Mouse (Mus musculus) kidney, adult 2 months (tissue): ENCODE data around the gene Pygm. TPM values are rescaled to one million over a fixed set of nuclear protein-coding genes. Genes with fewer than 3 reads are reported as not detected.

ENCODE experiments used
- DNase-seq: peaks from one replicate; pipeline ENCODE4 v3.0.0; 2021
- H3K27ac ChIP-seq: fragments of 200-500 bp; 2 replicates; pipeline ENCODE4 v1.5.1; 2012; ENCODE audit warnings: low read depth, low read length, control low read depth, inconsistent platforms; ENCODE audit not compliant: insufficient read depth
- H3K27me3 ChIP-seq: fragments of 200-500 bp; replicated peaks from 2 replicates; pipeline ENCODE4 v1.6.1; 2012; ENCODE audit warnings: mild to moderate bottlenecking, moderate library complexity, low read length, inconsistent platforms; ENCODE audit not compliant: control insufficient read depth, insufficient read depth
- H3K36me3 ChIP-seq: fragments of 200-500 bp; 2 replicates; pipeline ENCODE4 v1.6.1; 2012; ENCODE audit warnings: mild to moderate bottlenecking, moderate library complexity, low read length, inconsistent platforms; ENCODE audit not compliant: control insufficient read depth, insufficient read depth
- H3K4me1 ChIP-seq: fragments of 200-500 bp; 2 replicates; pipeline ENCODE4 v1.6.1; 2011; ENCODE audit warnings: low read length; ENCODE audit not compliant: control insufficient read depth, insufficient read depth
- H3K4me3 ChIP-seq: fragments of 200-500 bp; 2 replicates; pipeline ENCODE4 v1.5.1; 2011; ENCODE audit warnings: mild to moderate bottlenecking, low read depth, low read length, control low read depth; ENCODE audit not compliant: insufficient read depth
- CTCF ChIP-seq: fragments of 200-500 bp; conservative IDR thresholded peaks from 2 replicates; pipeline ENCODE4 v1.5.1; 2011; ENCODE audit warnings: low read depth, mild to moderate bottlenecking, control low read depth, low read length, moderate library complexity, mixed read lengths; ENCODE audit not compliant: insufficient read depth, insufficient read length
- POLR2A ChIP-seq: fragments of 200-500 bp; IDR thresholded peaks from one replicate; pipeline ENCODE4 v1.6.1; 2011; ENCODE audit warnings: low read depth, low read length, control low read depth
- WGBS: fragments of 180-500 bp; shearing (Covaris S2); methylation state at CpG from one replicate; pipeline ENCODE4 v1.1.7; 2018; 5-methylcytosine and 5-hydroxymethylcytosine counted together
- polyA plus RNA-seq: library from polyadenylated mRNA; depleted of rRNA; stranded (reverse); fragments of >200 nt; gene quantifications from 2 replicates; pipeline ENCODE4 v1.2.3, GENCODE M21; 2012

Pygm gene
- polyA plus RNA-seq, 1 experiment = 47.1 TPM

- Histone ChIP-seq H3K27me3 (no peaks in the 10 kb centered on the region; the same call in 1 of the 2 replicates), H3K27ac (no peak overlapping the region)
- TF ChIP-seq CTCF (no peak), POLR2A (no peak)
These were observed 13.5 kb downstream of the Pygm start for GRCm38 (mm10) chr19:6397582-6398249.

GRCm38 (mm10) chr19:6398447-6399284 is 14.5 kb downstream of the Pygm start:
- peak; percentile 83 for DNase-seq
- Histone ChIP-seq H3K4me1 (no peaks in the 10 kb centered on the region), H3K36me3 (no peaks in the 10 kb centered on the region), H3K4me3 (peak overlapping the region; percentile 59), H3K27me3 (no peaks in the 10 kb centered on the region; the same call in 1 of the 2 replicates), H3K27ac (peak overlapping the region; percentile 34; the same call in 1 of the 2 replicates)
- TF ChIP-seq POLR2A (no peak), CTCF (no peak)
- 5% methylated on average over 39 of the region's 39 CpGs for WGBS

More at GRCm38 (mm10) chr19:6397582-6398249, 13.5 kb downstream of the Pygm start:
- whole genome bisulfite sequencing = 58% methylated on average over 22 of the region's 22 CpGs
- no peaks in the 10 kb centered on the region for H3K36me3 ChIP-seq
- peak; percentile 69 for DNase-seq
- H3K4me1 ChIP-seq = no peaks in the 10 kb centered on the region
- no peak overlapping the region for H3K4me3 ChIP-seq

- peak within 1 kb of the TSS; percentile 59 for H3K4me3 ChIP-seq
- no peaks in the 10 kb centered on the region for H3K36me3 ChIP-seq
- no peak for TF ChIP-seq POLR2A
- no peak for TF ChIP-seq CTCF
- H3K27me3 ChIP-seq = no peaks in the 10 kb centered on the region; the same call in 1 of the 2 replicates
- 1% methylated on average over 79 of the region's 87 CpGs for WGBS
- DNase-seq = peak; percentile 76
- no peaks in the 10 kb centered on the region for H3K4me1 ChIP-seq
- peak within 1 kb of the TSS; percentile 34; the same call in 1 of the 2 replicates for H3K27ac ChIP-seq
These were observed 15.3 kb downstream of the Pygm start, which contains the start of gene Rasgrp2 for GRCm38 (mm10) chr19:6399285-6400095. Rasgrp2 (plus strand) TSS chr19:6399340.

DNA sequence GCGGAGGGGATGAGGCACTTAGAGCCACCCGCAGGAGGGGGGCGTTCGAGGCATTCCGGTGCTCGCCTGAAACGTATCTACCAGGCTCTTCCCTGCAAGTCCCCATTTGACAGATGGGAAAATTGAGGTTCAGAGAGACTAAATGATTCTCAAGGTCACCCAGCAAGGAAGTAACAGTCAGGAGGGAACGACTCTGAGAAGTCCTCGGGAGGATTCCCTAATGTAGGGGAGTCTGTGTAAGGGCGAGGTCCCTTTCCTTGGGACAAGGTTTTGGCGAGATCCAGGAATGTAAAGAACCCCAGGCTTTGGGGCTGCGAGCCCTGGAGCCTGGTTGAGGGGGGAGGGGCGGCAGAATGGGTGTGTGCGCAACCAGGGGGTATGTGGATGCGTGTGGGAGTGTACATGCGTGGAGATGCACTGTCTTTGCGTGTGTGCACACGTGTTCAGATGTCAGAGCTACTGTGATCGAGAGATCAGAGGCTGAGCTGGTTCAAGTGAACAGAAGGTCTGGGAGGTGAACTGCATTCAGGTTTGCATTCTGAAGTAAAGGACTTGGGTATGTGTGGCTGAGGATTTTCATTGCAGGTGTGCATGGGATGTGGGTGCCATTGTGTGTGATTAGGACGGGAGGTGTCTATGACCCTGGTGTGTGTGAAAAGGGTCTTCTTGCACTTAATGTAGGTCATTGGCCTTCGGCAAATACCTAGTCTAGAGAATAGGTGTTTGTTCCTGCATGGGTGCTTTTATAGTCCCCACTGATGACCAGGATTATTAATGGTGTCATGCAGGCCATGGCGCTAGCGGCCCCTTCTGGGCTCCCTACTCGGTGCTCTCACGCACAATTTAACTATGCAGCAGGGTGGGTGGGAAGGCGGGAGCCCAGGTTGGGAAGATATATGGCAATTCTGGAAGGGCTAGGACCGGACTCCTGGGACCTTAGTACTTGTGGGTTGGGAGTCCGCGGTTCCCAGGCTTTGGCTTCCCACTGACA is 16.2 kb downstream of the Pygm start:
- peak overlapping the region; percentile 24 for H3K27ac ChIP-seq
- 2% methylated on average over 29 of the region's 29 CpGs for WGBS
- no peaks in the 10 kb centered on the region; the same call in 1 of the 2 replicates for H3K27me3 ChIP-seq
- no peaks in the 10 kb centered on the region for H3K4me1 ChIP-seq
- no peak for DNase-seq
- H3K36me3 ChIP-seq = no peaks in the 10 kb centered on the region
- no peak for TF ChIP-seq POLR2A
- TF ChIP-seq CTCF = no peak
- peak overlapping the region; percentile 59 for H3K4me3 ChIP-seq

DNA sequence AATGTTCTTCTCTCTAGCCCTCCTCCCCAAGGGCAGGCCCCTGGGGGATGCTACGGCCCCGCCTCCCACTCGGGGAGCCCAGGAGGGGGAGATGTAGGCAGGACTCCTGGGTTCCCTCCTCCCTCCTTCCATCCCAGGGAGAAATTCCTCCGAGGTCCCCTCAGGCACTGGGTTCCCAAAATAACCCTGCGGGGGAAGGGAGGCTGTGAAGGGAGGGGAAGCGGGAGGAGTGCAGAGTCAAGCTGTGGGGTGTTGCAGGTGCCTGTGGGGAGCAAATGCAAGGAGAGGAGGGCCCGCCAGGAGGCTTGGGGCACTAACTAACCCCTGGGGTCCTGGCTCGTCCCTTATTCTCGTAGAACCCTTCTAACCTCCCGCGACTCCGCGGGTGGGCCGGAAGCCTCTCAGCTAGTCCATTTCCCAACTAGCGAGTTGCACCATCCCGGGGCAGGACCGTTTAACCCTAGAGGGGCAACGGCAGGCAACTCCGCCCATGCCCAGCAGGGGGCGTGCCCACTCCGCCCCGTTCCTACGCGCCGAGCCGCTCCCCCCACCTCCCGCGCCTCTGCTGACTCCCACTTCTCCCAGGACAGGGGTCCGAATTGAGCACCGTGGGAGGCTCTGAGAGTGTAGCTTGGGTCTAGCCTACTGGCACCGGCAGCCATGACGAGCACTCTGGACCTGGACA is 17.1 kb downstream of the Pygm start:
- Histone ChIP-seq H3K27ac (peak overlapping the region; percentile 80), H3K36me3 (no peaks in the 10 kb centered on the region), H3K4me3 (peak overlapping the region; percentile 59), H3K27me3 (no peaks in the 10 kb centered on the region; the same call in 1 of the 2 replicates), H3K4me1 (no peaks in the 10 kb centered on the region)
- DNase-seq = peak; percentile 84
- TF ChIP-seq POLR2A (no peak), CTCF (peak; percentile 72)
- WGBS = under 1% methylated on average over 32 of the region's 32 CpGs

DNA sequence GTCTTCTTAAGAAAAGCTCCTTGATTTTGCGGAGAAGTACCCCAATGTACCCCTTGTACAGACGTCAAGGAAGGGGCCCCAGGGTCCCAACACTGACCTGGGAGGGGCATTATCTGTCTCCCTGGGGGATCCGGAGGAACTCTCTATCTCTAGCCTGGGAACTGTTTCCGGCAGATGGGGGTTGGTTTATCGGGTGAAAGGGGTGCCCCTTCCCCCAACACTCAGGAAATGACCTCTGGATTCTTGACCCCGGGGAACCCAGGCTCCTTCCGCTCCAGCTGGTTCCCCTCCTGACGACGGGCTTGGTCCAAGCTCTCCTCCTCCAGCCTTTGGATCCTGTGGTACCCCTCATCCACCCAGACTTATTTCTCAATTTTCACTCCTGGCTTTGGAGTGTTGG is 17.8 kb downstream of the Pygm start:
- Histone ChIP-seq H3K27me3 (no peaks in the 10 kb centered on the region; the same call in 1 of the 2 replicates), H3K36me3 (no peaks in the 10 kb centered on the region), H3K4me3 (peak overlapping the region; percentile 59), H3K27ac (peak overlapping the region; percentile 80), H3K4me1 (no peaks in the 10 kb centered on the region)
- 19% methylated on average over 9 of the region's 9 CpGs for WGBS
- DNase-seq = peak; percentile 79
- TF ChIP-seq POLR2A (no peak), CTCF (no peak)
